Mouse (Mus musculus) small intestine, adult 2 months (tissue): ENCODE measurements around the gene Ccl3. TPM values are rescaled to one million over a fixed set of nuclear protein-coding genes. Genes with fewer than 3 reads are reported as not detected.

Experiments used
- H3K27ac ChIP-seq: fragments of 200-500 bp; 2 replicates; pipeline ENCODE4 v1.5.1; 2012; ENCODE audit warnings: low read depth, low read length, control low read depth, inconsistent platforms; ENCODE audit not compliant: insufficient read depth
- H3K27me3 ChIP-seq: fragments of 200-500 bp; 2 replicates; pipeline ENCODE4 v1.6.1; 2012; ENCODE audit warnings: mild to moderate bottlenecking, moderate library complexity, low read length, inconsistent platforms; ENCODE audit not compliant: control insufficient read depth, insufficient read depth
- H3K36me3 ChIP-seq: fragments of 200-500 bp; 2 replicates; pipeline ENCODE4 v1.6.1; 2012; ENCODE audit warnings: mild to moderate bottlenecking, low read length, control low read depth, inconsistent platforms; ENCODE audit not compliant: control insufficient read depth, insufficient read depth
- H3K4me1 ChIP-seq: fragments of 200-500 bp; 2 replicates; pipeline ENCODE4 v1.6.1; 2012; ENCODE audit warnings: low read length, inconsistent platforms, mixed read lengths; ENCODE audit not compliant: control insufficient read depth, insufficient read depth, insufficient read length
- H3K4me3 ChIP-seq: fragments of 200-500 bp; 2 replicates; pipeline ENCODE4 v1.5.1; 2012; ENCODE audit warnings: low read depth, mild to moderate bottlenecking, control low read depth, inconsistent platforms, low read length, moderate library complexity
- CTCF ChIP-seq: fragments of 200-500 bp; IDR thresholded peaks from 2 replicates; pipeline ENCODE4 v1.5.1; 2012; ENCODE audit warnings: low read depth, mild to moderate bottlenecking, control low read depth, inconsistent platforms, low read length, moderate library complexity, mixed read lengths; ENCODE audit not compliant: insufficient replicate concordance, insufficient read length; ENCODE audit errors: extremely low read depth
- POLR2A ChIP-seq: fragments of 200-500 bp; IDR thresholded peaks from 2 replicates; pipeline ENCODE4 v1.6.1; 2012; ENCODE audit warnings: low read depth, mild to moderate bottlenecking, control low read depth, inconsistent platforms, low read length, moderate library complexity
- WGBS: fragments of 180-500 bp; shearing (Covaris S2); methylation state at CpG from one replicate; pipeline ENCODE4 v1.1.7; 2018; 5-methylcytosine and 5-hydroxymethylcytosine counted together
- polyA plus RNA-seq: library from polyadenylated mRNA; depleted of rRNA; stranded (reverse); fragments of >200 nt; gene quantifications from 2 replicates; pipeline ENCODE4 v1.2.3, GENCODE M21; 2012

The Ccl3 gene
- polyA plus RNA-seq, 1 experiment: 3.6 TPM

DNA sequence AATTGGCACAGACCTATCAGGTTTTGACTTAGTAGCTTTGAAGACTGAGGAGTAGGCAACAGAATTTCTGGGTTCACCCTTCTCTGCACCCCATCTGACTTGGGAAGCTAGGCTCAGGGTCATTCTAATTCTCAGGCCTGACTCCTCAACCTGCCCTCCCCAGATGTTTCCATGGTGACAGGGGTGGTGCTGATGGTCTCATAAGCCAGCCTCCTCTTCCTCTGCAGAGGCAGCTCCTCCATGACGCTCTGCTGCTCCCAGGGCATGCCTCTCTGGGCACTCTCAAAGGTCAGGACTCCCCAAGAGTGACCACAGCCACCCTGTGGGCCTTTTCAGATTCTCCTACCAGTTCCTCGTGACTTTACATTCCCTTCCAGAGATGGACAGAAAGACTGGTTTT, 10.2 kb downstream of the Ccl3 start:
- Histone ChIP-seq H3K36me3 (no peaks in the 10 kb centered on the region), H3K27me3 (no peaks in the 10 kb centered on the region), H3K4me1 (peaks cover 11% of the 10 kb centered on the region; the same call in 1 of the 2 replicates), H3K27ac (peak overlapping the region; percentile 77), H3K4me3 (no peak overlapping the region)
- WGBS: 76% methylated on average over 2 of the region's 2 CpGs
- TF ChIP-seq POLR2A (no peak), CTCF (no peak)

DNA sequence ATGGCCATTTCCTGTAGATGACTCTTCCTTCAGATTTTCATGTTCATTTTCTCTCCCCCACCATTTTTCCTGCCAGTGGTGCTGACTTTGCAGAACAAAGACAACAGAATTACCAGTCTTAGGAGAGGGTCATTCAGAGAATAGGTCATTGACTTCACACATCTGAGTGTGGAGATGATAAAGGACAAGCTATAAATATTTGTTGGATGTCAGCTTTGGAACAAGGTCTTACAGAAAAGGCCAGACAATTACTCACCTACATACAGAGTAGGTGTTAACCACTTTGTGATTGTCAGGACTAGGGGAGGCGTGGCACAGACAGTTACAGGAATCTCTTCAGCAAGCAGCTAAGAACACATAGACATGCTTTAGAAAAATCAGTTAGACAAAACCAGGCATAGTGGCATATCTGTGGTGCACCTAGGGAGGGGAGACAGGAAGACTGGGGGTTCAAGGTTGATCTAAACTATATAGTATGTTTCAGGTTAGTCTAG, 12.4 kb downstream of the Ccl3 start:
- H3K4me1 ChIP-seq: peaks cover 9% of the 10 kb centered on the region; the same call in 1 of the 2 replicates
- whole genome bisulfite sequencing: 64% methylated on average over 1 of the region's 1 CpGs
- H3K27me3 ChIP-seq: no peaks in the 10 kb centered on the region
- no peaks in the 10 kb centered on the region for H3K36me3 ChIP-seq
- H3K4me3 ChIP-seq: no peak overlapping the region
- TF ChIP-seq POLR2A: no peak
- TF ChIP-seq CTCF: no peak
- H3K27ac ChIP-seq: peak overlapping the region; percentile 36; the same call in 1 of the 2 replicates

DNA sequence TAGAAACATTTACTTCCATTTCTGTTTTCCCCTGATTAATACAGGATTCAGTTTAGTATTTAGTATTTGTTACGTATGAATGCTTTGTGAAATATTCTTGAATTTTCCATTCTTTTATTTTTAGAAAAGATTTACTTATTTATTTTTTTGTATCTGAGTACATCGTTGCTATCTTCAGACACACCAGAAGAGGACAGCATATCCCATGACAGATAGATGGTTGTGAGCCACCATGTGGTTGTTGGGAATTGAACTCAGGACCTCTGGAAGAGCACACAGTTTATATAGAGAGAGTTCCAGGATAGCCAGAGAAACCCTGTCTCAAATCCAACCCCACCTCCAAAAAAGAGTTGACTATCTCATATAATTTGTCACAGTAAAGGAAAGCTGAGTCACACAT, 14.3 kb downstream of the Ccl3 start:
- no peak overlapping the region for H3K27ac ChIP-seq
- H3K36me3 ChIP-seq: no peaks in the 10 kb centered on the region
- no peak overlapping the region for H3K4me3 ChIP-seq
- 90% methylated on average over 2 of the region's 2 CpGs for WGBS
- TF ChIP-seq CTCF (no peak), POLR2A (no peak)
- H3K4me1 ChIP-seq: peaks cover 6% of the 10 kb centered on the region; the same call in 1 of the 2 replicates
- no peaks in the 10 kb centered on the region for H3K27me3 ChIP-seq

DNA sequence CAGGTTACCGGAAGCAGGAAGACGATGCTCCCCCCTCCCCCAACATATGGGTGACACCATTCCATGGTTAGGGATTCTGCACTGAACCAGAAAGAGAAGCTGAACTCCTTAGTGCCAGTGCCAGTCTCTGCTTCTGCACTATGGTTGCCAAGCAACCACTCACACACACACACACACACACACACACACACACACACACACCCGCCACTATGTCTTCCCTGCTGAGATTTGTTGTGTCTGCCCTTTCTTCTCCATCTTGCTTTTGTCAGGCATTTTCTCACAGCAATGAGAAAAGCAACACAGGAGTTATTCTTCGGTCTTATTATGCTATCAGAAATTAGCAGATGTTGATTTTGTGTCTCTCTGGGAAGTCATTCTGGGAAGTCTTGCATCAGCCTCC, 14.7 kb downstream of the Ccl3 start:
- no peak overlapping the region for H3K27ac ChIP-seq
- H3K4me1 ChIP-seq: peaks cover 6% of the 10 kb centered on the region; the same call in 1 of the 2 replicates
- H3K4me3 ChIP-seq: no peak overlapping the region
- WGBS: 72% methylated on average over 4 of the region's 4 CpGs
- TF ChIP-seq CTCF: no peak
- TF ChIP-seq POLR2A: no peak
- no peaks in the 10 kb centered on the region for H3K36me3 ChIP-seq
- no peaks in the 10 kb centered on the region for H3K27me3 ChIP-seq

DNA sequence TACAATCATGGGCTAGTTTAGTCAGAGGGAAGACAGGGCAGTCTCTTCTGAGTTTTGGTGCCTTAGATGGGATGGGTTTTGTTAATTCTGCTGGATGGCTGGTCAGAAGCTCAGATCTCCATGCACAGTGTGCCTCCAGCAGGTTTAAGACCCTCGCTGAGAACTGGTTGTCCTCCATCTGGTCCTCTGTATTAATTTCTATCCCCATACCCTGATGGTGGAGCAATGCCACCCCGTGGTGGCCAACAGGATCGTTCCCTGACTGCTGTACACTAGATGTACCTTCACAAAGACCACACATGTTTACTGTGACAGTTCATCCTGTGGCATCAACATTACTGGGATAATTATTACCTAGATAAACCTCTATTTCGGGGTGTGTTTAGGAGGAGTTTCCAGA, 16.4 kb downstream of the Ccl3 start:
- H3K27ac ChIP-seq: no peak overlapping the region
- WGBS: 50% methylated on average over 4 of the region's 4 CpGs
- H3K36me3 ChIP-seq: no peaks in the 10 kb centered on the region
- peaks cover 4% of the 10 kb centered on the region; the same call in 1 of the 2 replicates for H3K4me1 ChIP-seq
- no peaks in the 10 kb centered on the region for H3K27me3 ChIP-seq
- no peak overlapping the region for H3K4me3 ChIP-seq
- peak; percentile 52; the same call in 1 of the 2 replicates for TF ChIP-seq CTCF
- TF ChIP-seq POLR2A: no peak

DNA sequence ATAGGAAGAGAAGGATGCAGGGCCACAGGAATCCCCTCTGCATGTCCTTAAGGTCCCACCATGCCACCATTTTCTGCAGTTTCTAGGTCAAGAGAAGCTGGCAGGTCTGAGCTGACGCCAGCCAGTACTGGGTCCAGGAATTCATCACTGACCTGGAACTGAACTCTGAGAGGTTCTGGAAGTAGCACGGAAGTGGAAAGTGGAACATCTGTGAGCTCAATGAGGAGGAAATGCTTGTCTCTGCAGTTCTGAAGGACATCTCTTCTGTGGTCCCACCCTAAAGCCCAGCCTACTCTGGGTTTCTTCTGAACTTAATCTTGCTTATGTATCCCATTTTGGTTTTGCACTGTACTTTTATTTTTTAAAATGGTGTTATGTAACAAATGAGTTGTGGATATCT, 18.1 kb downstream of the Ccl3 start:
- no peak for TF ChIP-seq CTCF
- TF ChIP-seq POLR2A: no peak
- WGBS: 71% methylated on average over 2 of the region's 2 CpGs
- Histone ChIP-seq H3K36me3 (no peaks in the 10 kb centered on the region), H3K27me3 (no peaks in the 10 kb centered on the region), H3K27ac (peak overlapping the region; percentile 31), H3K4me3 (no peak overlapping the region), H3K4me1 (no peaks in the 10 kb centered on the region)

DNA sequence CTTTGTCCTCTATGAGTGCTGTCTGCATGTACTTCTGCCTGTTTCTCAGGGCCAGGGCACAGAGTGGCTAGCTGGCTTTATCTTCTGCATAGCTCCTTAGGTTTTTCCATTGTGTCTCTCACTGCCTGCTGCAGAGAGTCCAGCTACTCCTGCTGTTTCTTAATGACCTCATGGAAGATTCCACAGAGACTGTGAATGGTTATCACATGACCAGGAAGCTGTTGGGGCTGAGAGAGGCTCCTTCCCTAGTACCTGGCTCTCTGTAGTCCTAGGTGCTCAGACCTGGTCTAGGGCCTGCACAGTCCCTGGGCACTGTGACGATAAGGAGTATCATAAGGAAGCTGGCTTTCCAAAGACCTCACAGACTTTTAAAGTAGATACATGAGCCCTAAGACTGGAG, 18.5 kb downstream of the Ccl3 start:
- Histone ChIP-seq H3K27ac (peak overlapping the region; percentile 31), H3K4me3 (no peak overlapping the region)
- 73% methylated on average over 1 of the region's 1 CpGs for WGBS

More for the DNA sequence above, 18.5 kb downstream of the Ccl3 start:
- no peaks in the 10 kb centered on the region for H3K27me3 ChIP-seq
- H3K36me3 ChIP-seq: no peaks in the 10 kb centered on the region
- TF ChIP-seq CTCF: no peak
- TF ChIP-seq POLR2A: no peak
- H3K4me1 ChIP-seq: no peaks in the 10 kb centered on the region
